In genomic region chr14:122013417-122013951, GRCm38 (mm10) we compare ENCODE assay signal across 9 mouse cellular contexts. TPM values are rescaled to one million over a fixed set of nuclear protein-coding genes. Genes with fewer than 3 reads are reported as not detected.
DNase-seq lines count a peak whose midpoint lies in the region; ATAC-seq and TF ChIP-seq lines count a peak whose summit lies in the region.
"Had no signal": no experiment of that assay in that cellular context is flagged by ENCODE, and none has a peak within 500 bp of the region (broad histone marks: within the 10 kb centered on the region; RNA-seq: fewer than 3 reads in every experiment).

No protein-coding gene starts in this region.

- H3K27me3 ChIP-seq in midbrain, embryonic 12.5 days: no peaks in the 10 kb centered on the region
- H3K27me3 ChIP-seq in midbrain, postnatal 0 days (ENCODE audit: insufficient read depth, low read length): no peaks in the 10 kb centered on the region
- H3K27me3 ChIP-seq: stomach, embryonic 15.5 days had no signal

- 85% methylated on average over 14 of the region's 14 CpGs for WGBS in midbrain, embryonic 12.5 days
- WGBS in midbrain, postnatal 0 days: 84% methylated on average over 14 of the region's 14 CpGs

- H3K9ac ChIP-seq in midbrain, embryonic 12.5 days (replicated peaks): no peak overlapping the region
- H3K9ac ChIP-seq in midbrain, postnatal 0 days (replicated peaks; ENCODE audit: low read length, poor library complexity, severe bottlenecking): no peak overlapping the region
- H3K9ac ChIP-seq: stomach, embryonic 15.5 days had no signal

- H3K9me3 ChIP-seq in midbrain, embryonic 12.5 days: no peaks in the 10 kb centered on the region
- no peaks in the 10 kb centered on the region for H3K9me3 ChIP-seq in midbrain, postnatal 0 days (ENCODE audit: low read length)
- H3K9me3 ChIP-seq: stomach, embryonic 15.5 days had no signal

- no peak overlapping the region for H3K4me3 ChIP-seq in midbrain, embryonic 12.5 days
- no peak overlapping the region for H3K4me3 ChIP-seq in midbrain, postnatal 0 days (ENCODE audit: low read depth, low read length)
- H3K4me3 ChIP-seq: stomach, embryonic 15.5 days had no signal

- DNase-seq in midbrain, postnatal 0 days (ENCODE audit: low spot score): no peak
- DNase-seq in heart, postnatal 14 days: peak; percentile 27 to 31
- peak; percentile 68 for DNase-seq in thymus, postnatal 4 days
- DNase-seq in ovary, postnatal 36 days (ENCODE audit: low spot score): no peak
- DNase-seq in urinary bladder, postnatal 4 days (ENCODE audit: low spot score in 2 of 2): no peak

- peak; percentile 38; the same call in 1 of the 2 replicates for ATAC-seq in midbrain, embryonic 12.5 days (ENCODE audit: low FRiP score, low read depth)
- ATAC-seq in midbrain, postnatal 0 days (ENCODE audit: low FRiP score): no peak
- ATAC-seq in megakaryocyte, adult 5-6 weeks (ENCODE audit: poor library complexity, severe bottlenecking): peak; percentile 78

- no peak overlapping the region for H3K27ac ChIP-seq in midbrain, embryonic 12.5 days (replicated peaks)
- H3K27ac ChIP-seq in midbrain, postnatal 0 days (ENCODE audit: low read depth, low read length): no peak overlapping the region
- H3K27ac ChIP-seq: stomach, embryonic 15.5 days had no signal

- intact Hi-C loops in heart, postnatal 14 days (cut with DNase I): no loop called here

- H3K4me1 ChIP-seq in midbrain, embryonic 12.5 days: no peaks in the 10 kb centered on the region
- H3K4me1 ChIP-seq in midbrain, postnatal 0 days (ENCODE audit: insufficient read depth, low read length): no peaks in the 10 kb centered on the region
- H3K4me1 ChIP-seq: stomach, embryonic 15.5 days had no signal

- peaks cover 23% of the 10 kb centered on the region for H3K36me3 ChIP-seq in midbrain, embryonic 12.5 days
- peaks cover 14% of the 10 kb centered on the region for H3K36me3 ChIP-seq in midbrain, postnatal 0 days (ENCODE audit: insufficient read depth, low read length)

- no peak for TF ChIP-seq CTCF in midbrain, postnatal 0 days (IDR thresholded peaks at IDR 0.05)

- H3K4me2 ChIP-seq in midbrain, embryonic 12.5 days (replicated peaks): no peak overlapping the region
- H3K4me2 ChIP-seq in midbrain, postnatal 0 days (ENCODE audit: low read depth, low read length, poor library complexity, severe bottlenecking): no peak overlapping the region
- H3K4me2 ChIP-seq: stomach, embryonic 15.5 days had no signal

RNA-seq across cellular contexts. Expression of gene Timm8a2, which starts 21.0 kb away (rescaled TPM):
- polyA plus RNA-seq in midbrain, embryonic 12.5 days (2016; fragmentation: Nextera tagmentation; extraction: Ambion mirVana): not detected in 2 replicates
- 0.60 TPM in 1 of 2 replicates, not detected in the other for total RNA-seq in midbrain, postnatal 0 days (2014; rRNA removed)
- not detected in 2 replicates for polyA plus RNA-seq in midbrain, postnatal 0 days (2015; fragmentation: Nextera tagmentation; extraction: Ambion mirVana)
- total RNA-seq in heart, postnatal 14 days (2021): not detected
- total RNA-seq in megakaryocyte, adult 5-6 weeks (2015): not detected in 2 replicates
- total RNA-seq in megakaryocyte, adult 5-6 weeks (2017): 0.18 TPM in 1 of 2 replicates, not detected in the other
- total RNA-seq: adrenal gland, postnatal 4 days had no signal
- polyA plus RNA-seq: stomach, embryonic 15.5 days had no signal

RNA-seq across cellular contexts. Expression of gene Gpr183, which starts 48.5 kb away (rescaled TPM):
- polyA plus RNA-seq in midbrain, embryonic 12.5 days (2016; fragmentation: Nextera tagmentation; extraction: Ambion mirVana): 1.2 TPM in 2 replicates
- total RNA-seq in midbrain, postnatal 0 days (2014; rRNA removed): 0.52 and 1.3 TPM in 2 replicates
- polyA plus RNA-seq in midbrain, postnatal 0 days (2015; fragmentation: Nextera tagmentation; extraction: Ambion mirVana): 0.49 and 0.64 TPM in 2 replicates
- under 1 TPM; 0.54 to 0.67 TPM for total RNA-seq in heart, postnatal 14 days (2021)
- 39.0 and 39.1 TPM in 2 replicates for total RNA-seq in megakaryocyte, adult 5-6 weeks (2015)
- 33.8 and 36.4 TPM in 2 replicates for total RNA-seq in megakaryocyte, adult 5-6 weeks (2017)

Comparison
In these comparisons a context has a peak if more than half of its experiments do, and no peak if none do; other contexts are left out.
1. DNase-seq: peak in heart, postnatal 14 days (2 of 2) and thymus, postnatal 4 days (single experiment); none in midbrain, postnatal 0 days (single experiment), ovary, postnatal 36 days (single experiment) and urinary bladder, postnatal 4 days (0 of 2).
2. RNA of gene Gpr183, which starts 48.5 kb away (total RNA-seq): 33.8 to 39.1 TPM in megakaryocyte, adult 5-6 weeks; 0.52 to 1.3 TPM in midbrain, postnatal 0 days and 0.54 to 0.67 TPM in heart, postnatal 14 days; every median in the first group is over 10 times any median in the second.